17 mouse cellular contexts compared by ENCODE assay signal in genomic region chr10:121040911-121041310, GRCm38 (mm10). TPM values are rescaled to one million over a fixed set of nuclear protein-coding genes. Genes with fewer than 3 reads are reported as not detected.
DNase-seq lines count a peak whose midpoint lies in the region; ATAC-seq lines count a peak whose summit lies in the region.
"Had no signal": no experiment of that assay in that cellular context is flagged by ENCODE, and none has a peak within 500 bp of the region (broad histone marks: within the 10 kb centered on the region; RNA-seq: fewer than 3 reads in every experiment).

No protein-coding gene starts in this region.

- H3K4me2 ChIP-seq in forebrain, embryonic 14.5 days (ENCODE audit: low read length): no peak overlapping the region
- no peak overlapping the region for H3K4me2 ChIP-seq in forebrain, embryonic 12.5 days
- H3K4me2 ChIP-seq in neural tube, embryonic 15.5 days: no peak overlapping the region
- H3K4me2 ChIP-seq: heart, embryonic 11.5 days; lung, embryonic 14.5 days had no signal

- no peaks in the 10 kb centered on the region for H3K9me3 ChIP-seq in forebrain, embryonic 14.5 days (replicated peaks; ENCODE audit: control insufficient read depth, low read length)
- H3K9me3 ChIP-seq in forebrain, embryonic 12.5 days: no peaks in the 10 kb centered on the region
- H3K9me3 ChIP-seq in neural tube, embryonic 15.5 days (replicated peaks): no peaks in the 10 kb centered on the region

- H3K27me3 ChIP-seq in forebrain, embryonic 14.5 days (replicated peaks; ENCODE audit: control insufficient read depth, insufficient read depth, low read length): no peaks in the 10 kb centered on the region
- peaks cover 11% of the 10 kb centered on the region for H3K27me3 ChIP-seq in forebrain, embryonic 12.5 days
- H3K27me3 ChIP-seq in neural tube, embryonic 15.5 days (replicated peaks): peaks cover 12% of the 10 kb centered on the region

- no peaks in the 10 kb centered on the region for H3K36me3 ChIP-seq in forebrain, embryonic 14.5 days (ENCODE audit: control insufficient read depth, insufficient read depth, low read length)
- H3K36me3 ChIP-seq in forebrain, embryonic 12.5 days (replicated peaks): no peaks in the 10 kb centered on the region
- no peaks in the 10 kb centered on the region for H3K36me3 ChIP-seq in neural tube, embryonic 15.5 days

- H3K4me1 ChIP-seq in forebrain, embryonic 14.5 days (ENCODE audit: control insufficient read depth, insufficient read depth, low read length): no peaks in the 10 kb centered on the region
- no peaks in the 10 kb centered on the region for H3K4me1 ChIP-seq in forebrain, embryonic 12.5 days
- H3K4me1 ChIP-seq in neural tube, embryonic 15.5 days: no peaks in the 10 kb centered on the region

- no peak overlapping the region for H3K27ac ChIP-seq in forebrain, embryonic 14.5 days (ENCODE audit: low read depth, low read length)
- no peak overlapping the region for H3K27ac ChIP-seq in forebrain, embryonic 12.5 days
- H3K27ac ChIP-seq in neural tube, embryonic 15.5 days (replicated peaks): no peak overlapping the region
- H3K27ac ChIP-seq: kidney, postnatal 0 days had no signal

- H3K9ac ChIP-seq in forebrain, embryonic 14.5 days (ENCODE audit: low read length): no peak overlapping the region
- no peak overlapping the region for H3K9ac ChIP-seq in forebrain, embryonic 12.5 days
- H3K9ac ChIP-seq in neural tube, embryonic 15.5 days (replicated peaks): no peak overlapping the region
- H3K9ac ChIP-seq: lung, embryonic 14.5 days had no signal

- peak; percentile 62 for ATAC-seq in forebrain, embryonic 14.5 days
- no peak for ATAC-seq in forebrain, embryonic 12.5 days (ENCODE audit: low FRiP score)
- ATAC-seq in neural tube, embryonic 15.5 days (ENCODE audit: low FRiP score): no peak

- no peak overlapping the region for H3K4me3 ChIP-seq in forebrain, embryonic 14.5 days (ENCODE audit: low read depth, low read length)
- no peak overlapping the region for H3K4me3 ChIP-seq in forebrain, embryonic 12.5 days (replicated peaks)
- no peak overlapping the region for H3K4me3 ChIP-seq in neural tube, embryonic 15.5 days (replicated peaks)

- peak; percentile 76 for DNase-seq in forebrain, embryonic 14.5 days (ENCODE audit: low spot score)
- DNase-seq in neural tube, embryonic 10.5 days (ENCODE audit: extremely low spot score, low spot score): peak; percentile 50
- peak; percentile 72 for DNase-seq in hindlimb bud, embryonic 11.5 days (ENCODE audit: extremely low spot score, low read depth, low spot score)
- no peak for DNase-seq in adrenal gland, postnatal 25 days
- no peak for DNase-seq in urinary bladder, postnatal 10 days (ENCODE audit: low spot score)
- no peak for DNase-seq in adrenal gland, adult 18-20 months (ENCODE audit: low spot score in 2 of 2)
- DNase-seq: adrenal gland, adult 2 months; B cell, adult 2 months; gastrocnemius, postnatal 25 days; heart, postnatal 36 days; liver; lung, embryonic 14.5 days; thymus, adult 18-20 months had no signal

- 70% methylated on average over 14 of the region's 14 CpGs for WGBS in forebrain, embryonic 14.5 days
- 74% methylated on average over 14 of the region's 14 CpGs for WGBS in forebrain, embryonic 12.5 days
- 59% methylated on average over 14 of the region's 14 CpGs for WGBS in neural tube, embryonic 15.5 days

RNA-seq across cellular contexts. Expression of gene Wif1, which starts 7.2 kb away (rescaled TPM):
- 5.0 and 5.8 TPM in 2 replicates for polyA plus RNA-seq in forebrain, embryonic 14.5 days (2014; fragmentation: Nextera tagmentation; extraction: Ambion mirVana)
- 7.0 and 9.2 TPM in 2 replicates for polyA plus RNA-seq in forebrain, embryonic 12.5 days (2016; fragmentation: Nextera tagmentation; extraction: Ambion mirVana)
- 4.3 and 7.4 TPM in 2 replicates for polyA plus RNA-seq in neural tube, embryonic 15.5 days (2015; fragmentation: Nextera tagmentation; extraction: Ambion mirVana)
- total RNA-seq in adrenal gland, postnatal 25 days (2021): 0.18 TPM in 1 of 2 replicates, not detected in the other
- total RNA-seq in adrenal gland, adult 18-20 months (2021): not detected

Comparison
In these comparisons a context has a peak if more than half of its experiments do, and no peak if none do; other contexts are left out.
1. DNase-seq: peak in forebrain, embryonic 14.5 days (single experiment), neural tube, embryonic 10.5 days (single experiment) and hindlimb bud, embryonic 11.5 days (single experiment); none in adrenal gland, postnatal 25 days (single experiment), urinary bladder, postnatal 10 days (single experiment) and adrenal gland, adult 18-20 months (0 of 2).